Mouse (Mus musculus): ENCODE measurements around the gene Clca4a. TPM values are rescaled to one million over a fixed set of nuclear protein-coding genes. Genes with fewer than 3 reads are reported as not detected.

Clca4a gene
- not detected in 2 replicates for polyA plus RNA-seq (2012)

GRCm38 (mm10) chr3:144974945-144975344 lies at the start of gene Clca4a:
Gene Clca4a (minus strand): TSS chr3:144975045.

DNA sequence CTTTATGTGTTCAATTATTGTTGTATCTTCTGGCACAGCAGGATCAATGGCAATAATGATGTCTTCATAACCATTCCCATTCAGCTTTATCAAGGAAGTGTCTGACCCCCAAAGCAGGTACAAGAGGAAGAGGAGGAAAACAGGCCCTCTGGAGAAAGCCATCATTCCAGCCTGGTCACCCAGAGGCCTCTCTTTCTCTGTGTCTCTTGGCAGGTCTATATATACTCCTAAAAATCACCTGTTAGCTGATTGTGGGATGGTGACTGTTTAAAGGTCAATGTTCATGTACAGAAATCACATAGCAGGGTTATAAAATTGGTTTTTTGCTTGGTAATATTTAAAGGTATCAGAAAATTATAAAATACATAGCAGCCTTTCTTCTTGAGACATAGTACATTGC lies 42.5 kb downstream of the Clca4a start, which contains the start of gene Clca4b:
TSS of gene Clca4b (minus strand) at position 195 of the 400 bp plus-strand sequence.

Other genes with a start within 250 kb of the Clca4a start
- gene Clca3a1, start 214.1 kb downstream of the Clca4a start, polyA plus RNA-seq (2012) = 0.33 and 0.39 TPM in 2 replicates
- gene Clca3a2, start 155.6 kb downstream of the Clca4a start, polyA plus RNA-seq (2012) = not detected in 2 replicates
- gene Clca3b, start 125.7 kb downstream of the Clca4a start, polyA plus RNA-seq (2012) = not detected in 2 replicates
- not detected in 2 replicates for gene Clca4b, start 42.5 kb downstream of the Clca4a start, polyA plus RNA-seq (2012)
- gene Clca1, start 57.7 kb upstream of the Clca4a start, polyA plus RNA-seq (2012) = not detected in 2 replicates
- not detected in 2 replicates for gene Clca2, start 124.4 kb upstream of the Clca4a start, polyA plus RNA-seq (2012)
- 1.5 and 1.7 TPM in 2 replicates for gene Odf2l, start 143.5 kb upstream of the Clca4a start, polyA plus RNA-seq (2012)